9 mouse cellular contexts compared by ENCODE assay signal in the genomic region with DNA sequence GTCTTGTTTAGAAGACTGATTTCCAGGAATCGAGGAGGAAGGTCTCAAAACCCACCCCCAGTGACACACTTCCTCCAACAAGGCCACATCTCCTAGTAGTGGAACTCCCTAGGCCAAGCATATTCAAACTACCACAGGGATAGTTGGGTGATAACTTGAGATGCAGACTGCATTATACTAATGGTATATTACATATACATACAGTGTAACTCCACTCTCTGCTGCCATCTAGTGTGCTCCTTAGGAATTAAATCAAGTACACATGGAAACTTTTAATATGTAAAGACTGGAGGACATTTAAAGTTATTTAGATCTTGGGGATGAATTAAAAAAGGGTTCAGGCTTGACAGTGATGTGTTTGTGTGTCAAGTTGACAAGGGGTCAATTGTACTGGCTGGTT. TPM values are rescaled to one million over a fixed set of nuclear protein-coding genes. Genes with fewer than 3 reads are reported as not detected.
A peak's percentile ranks its signal among the peaks of the same experiment; 100 is the strongest.
DNase-seq lines count a peak whose midpoint lies in the region; ATAC-seq lines count a peak whose summit lies in the region.
"Had no signal": no experiment of that assay in that cellular context is flagged by ENCODE, and none has a peak within 500 bp of the region (broad histone marks: within the 10 kb centered on the region; RNA-seq: fewer than 3 reads in every experiment).

No protein-coding gene starts in this region.

- H3K27ac ChIP-seq in lung, embryonic 15.5 days = no peak overlapping the region
- H3K27ac ChIP-seq: embryonic facial prominence, embryonic 15.5 days had no signal

- H3K36me3 ChIP-seq in lung, embryonic 15.5 days = peaks cover 15% of the 10 kb centered on the region

- peak; percentile 51; the same call in 1 of the 2 replicates for ATAC-seq in lung, embryonic 15.5 days (ENCODE audit: borderline replicate concordance, extremely low read depth, low FRiP score, low TSS enrichment)
- ATAC-seq in activated CD4-positive, CD25-positive, alpha-beta regulatory T cell, adult 4 months = peak; percentile 47
- peak; percentile 76 for ATAC-seq in granulocyte monocyte progenitor cell, adult 5-6 weeks (replicated peaks; ENCODE audit: poor library complexity, severe bottlenecking)
- peak; percentile 53; the same call in 1 of the 2 replicates for ATAC-seq in neutrophil, adult 5-6 weeks (ENCODE audit: extremely low read depth, insufficient number of reproducible peaks, low FRiP score, poor library complexity, severe bottlenecking)

- H3K4me3 ChIP-seq in lung, embryonic 15.5 days = no peak overlapping the region
- H3K4me3 ChIP-seq: embryonic facial prominence, embryonic 15.5 days had no signal

- H3K9me3 ChIP-seq in lung, embryonic 15.5 days = no peaks in the 10 kb centered on the region
- H3K9me3 ChIP-seq: embryonic facial prominence, embryonic 15.5 days had no signal

- DNase-seq in lung, postnatal 4 days = no peak
- no peak for DNase-seq in right cerebral cortex, postnatal 36 days (ENCODE audit: low spot score in 2 of 2)
- no peak for DNase-seq in cerebellum, postnatal 25 days

- H3K4me2 ChIP-seq in lung, embryonic 15.5 days = no peak overlapping the region
- H3K4me2 ChIP-seq: embryonic facial prominence, embryonic 15.5 days had no signal

- no peaks in the 10 kb centered on the region for H3K27me3 ChIP-seq in lung, embryonic 15.5 days
- H3K27me3 ChIP-seq: embryonic facial prominence, embryonic 15.5 days had no signal

- no peaks in the 10 kb centered on the region for H3K4me1 ChIP-seq in lung, embryonic 15.5 days
- H3K4me1 ChIP-seq: embryonic facial prominence, embryonic 15.5 days had no signal

- H3K9ac ChIP-seq in lung, embryonic 15.5 days = no peak overlapping the region
- H3K9ac ChIP-seq: embryonic facial prominence, embryonic 15.5 days had no signal

- WGBS in lung, embryonic 15.5 days = 90% methylated on average over 1 of the region's 1 CpGs

RNA-seq across cellular contexts. Expression of a gene that starts 34.8 kb away (rescaled TPM):
- polyA plus RNA-seq in lung, embryonic 15.5 days (2015; fragmentation: Nextera tagmentation; extraction: Ambion mirVana) = 0.34 and 0.54 TPM in 2 replicates
- polyA plus RNA-seq in activated CD4-positive, CD25-positive, alpha-beta regulatory T cell, adult 4 months (2017; shearing (Covaris generic)) = not detected
- total RNA-seq in granulocyte monocyte progenitor cell, adult 5-6 weeks (2014; fragmentation: Nextera tagmentation) = not detected in 2 replicates
- total RNA-seq in granulocyte monocyte progenitor cell, adult 5-6 weeks (2017) = not detected in 2 replicates
- total RNA-seq in neutrophil, adult 5-6 weeks (2017) = not detected in 2 replicates
- polyA plus RNA-seq: neural tube, embryonic 11.5 days had no signal

RNA-seq across cellular contexts. Expression of a gene that starts 38.0 kb away (rescaled TPM):
- polyA plus RNA-seq in lung, embryonic 15.5 days (2015; fragmentation: Nextera tagmentation; extraction: Ambion mirVana) = 191 and 196 TPM in 2 replicates
- polyA plus RNA-seq in activated CD4-positive, CD25-positive, alpha-beta regulatory T cell, adult 4 months (2017; shearing (Covaris generic)) = 10 to 100 TPM; 23.3 to 44.9 TPM
- total RNA-seq in granulocyte monocyte progenitor cell, adult 5-6 weeks (2014; fragmentation: Nextera tagmentation) = 131 and 169 TPM in 2 replicates
- total RNA-seq in granulocyte monocyte progenitor cell, adult 5-6 weeks (2017) = 127 and 134 TPM in 2 replicates
- 91.2 and 98.1 TPM in 2 replicates for total RNA-seq in neutrophil, adult 5-6 weeks (2017)
